Mouse (Mus musculus) ovary, postnatal 10 days (tissue): ENCODE results near the gene Gnptg.
"Not testable (repeated sequence)": the region's sequence is repeated elsewhere in the genome, so short reads cannot be mapped to it uniquely, and the experiment has no call there.

Experiments used
- DNase-seq: peaks from one replicate; pipeline ENCODE4 v3.0.0; 2022; ENCODE audit warnings: low spot score

The Gnptg gene

GRCm38 (mm10) chr17:25243131-25243780, 3.3 kb upstream of the Gnptg start:
- no peak for DNase-seq

- DNase-seq: no peak
Measured at GRCm38 (mm10) chr17:25235635-25236034, 4.3 kb downstream of the Gnptg start.

GRCm38 (mm10) chr17:25231621-25232020, 8.3 kb downstream of the Gnptg start:
- DNase-seq: not testable (repeated sequence)

- DNase-seq: no peak
Measured at GRCm38 (mm10) chr17:25230700-25231099, 9.2 kb downstream of the Gnptg start.

GRCm38 (mm10) chr17:25230014-25230655, 9.8 kb downstream of the Gnptg start:
- DNase-seq: not testable (repeated sequence)

- DNase-seq: no peak
Measured at GRCm38 (mm10) chr17:25227991-25228390, 11.9 kb downstream of the Gnptg start.

- no peak for DNase-seq
Measured at GRCm38 (mm10) chr17:25225659-25226058, 14.3 kb downstream of the Gnptg start.

GRCm38 (mm10) chr17:25224586-25225222, 15.2 kb downstream of the Gnptg start:
- no peak for DNase-seq

- no peak for DNase-seq
Measured at GRCm38 (mm10) chr17:25222951-25223601, 16.8 kb downstream of the Gnptg start.

- DNase-seq: not testable (repeated sequence)
Measured at GRCm38 (mm10) chr17:25222504-25222940, 17.4 kb downstream of the Gnptg start.

- no peak for DNase-seq
Measured at GRCm38 (mm10) chr17:25221821-25222503, 18.0 kb downstream of the Gnptg start.

- DNase-seq: no peak
Measured at GRCm38 (mm10) chr17:25220746-25221145, 19.2 kb downstream of the Gnptg start.

- no peak for DNase-seq
Measured at GRCm38 (mm10) chr17:25219492-25220295, 20.2 kb downstream of the Gnptg start.

GRCm38 (mm10) chr17:25218967-25219366, 21.0 kb downstream of the Gnptg start:
- DNase-seq: no peak

- DNase-seq: no peak
Measured at GRCm38 (mm10) chr17:25215431-25215830, 24.5 kb downstream of the Gnptg start.

GRCm38 (mm10) chr17:25211705-25212104, 28.2 kb downstream of the Gnptg start:
- DNase-seq: no peak

GRCm38 (mm10) chr17:25210680-25211466, 29.1 kb downstream of the Gnptg start:
- DNase-seq: no peak

- DNase-seq: no peak
Measured at GRCm38 (mm10) chr17:25210006-25210405, 29.9 kb downstream of the Gnptg start.

- DNase-seq: no peak
Measured at GRCm38 (mm10) chr17:25202401-25202800, 37.5 kb downstream of the Gnptg start.

GRCm38 (mm10) chr17:25189091-25189490, 50.8 kb downstream of the Gnptg start:
- no peak for DNase-seq
